Mouse (Mus musculus): ENCODE results near the gene Marveld3.
A peak's percentile ranks its signal among the peaks of the same experiment; 100 is the strongest.

Marveld3 gene

DNA sequence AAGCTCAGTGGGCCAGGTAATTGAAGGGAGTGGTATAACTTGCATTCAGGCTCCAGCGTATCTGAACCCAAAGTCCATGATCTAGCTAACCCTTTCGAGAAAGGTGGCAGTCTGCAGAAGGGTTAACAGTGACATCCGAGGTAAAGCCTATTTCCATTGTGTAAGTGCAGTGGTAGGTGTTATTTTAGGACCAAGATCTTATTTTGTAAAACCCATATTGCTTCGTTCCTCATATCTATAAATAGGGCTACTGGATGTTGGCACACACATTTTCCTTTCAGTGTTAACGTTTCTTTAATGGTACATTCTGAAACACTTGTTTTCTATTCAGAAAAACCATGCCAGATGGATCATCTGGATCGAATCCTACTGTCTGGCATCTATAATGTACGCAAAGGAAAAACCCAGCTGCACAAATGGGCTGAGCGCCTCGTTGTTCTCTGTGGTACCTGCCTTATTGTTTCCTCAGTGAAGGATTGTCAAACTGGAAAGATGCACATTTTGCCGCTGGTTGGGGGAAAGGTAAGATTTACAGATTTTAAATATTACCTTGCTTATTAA lies 58.0 kb downstream of the Marveld3 start:
- peak; percentile 40 for DNase-seq (ENCODE audit: low read depth, low spot score)

GRCm38 (mm10) chr8:109902379-109902778 lies 59.6 kb downstream of the Marveld3 start:
- no peak for DNase-seq (ENCODE audit: low read depth, low spot score)
